Mouse (Mus musculus) neural tube, embryonic 14.5 days (tissue): ENCODE results near the gene Zfand6. TPM values are rescaled to one million over a fixed set of nuclear protein-coding genes. Genes with fewer than 3 reads are reported as not detected.

ENCODE experiments used
- ATAC-seq: fragments of 200-750 bp; cut with Nextera tagmentation; 2 replicates; pipeline ENCODE4 v1.8.0; 2017; ENCODE audit warnings: low read depth, mild to moderate bottlenecking, moderate TSS enrichment, moderate library complexity
- H3K27ac ChIP-seq: fragments of 300-500 bp; sonication (generic); 2 replicates; pipeline ENCODE4 v1.5.1; 2014; ENCODE audit warnings: low read depth, mild to moderate bottlenecking, control low read depth, low read length, moderate library complexity, mixed read lengths
- H3K27me3 ChIP-seq: fragments of 300-500 bp; sonication (generic); 2 replicates; pipeline ENCODE4 v1.6.1; 2014; ENCODE audit warnings: low read length; ENCODE audit not compliant: control insufficient read depth, insufficient read depth
- H3K36me3 ChIP-seq: fragments of 300-500 bp; sonication (generic); 2 replicates; pipeline ENCODE4 v1.6.1; 2014; ENCODE audit warnings: low read length, mixed read lengths; ENCODE audit not compliant: control insufficient read depth, insufficient read depth
- H3K4me1 ChIP-seq: fragments of 300-500 bp; sonication (generic); 2 replicates; pipeline ENCODE4 v1.6.1; 2014; ENCODE audit warnings: low read length; ENCODE audit not compliant: control insufficient read depth, insufficient read depth
- H3K4me2 ChIP-seq: fragments of 300-500 bp; sonication (generic); 2 replicates; pipeline ENCODE4 v1.6.1; 2014; ENCODE audit warnings: mild to moderate bottlenecking, low read depth, low read length, control low read depth
- H3K4me3 ChIP-seq: fragments of 300-500 bp; sonication (generic); 2 replicates; pipeline ENCODE4 v1.5.1; 2014; ENCODE audit warnings: low read depth, low read length, control low read depth, mixed read lengths
- H3K9ac ChIP-seq: fragments of 300-500 bp; sonication (generic); replicated peaks from 2 replicates; pipeline ENCODE4 v1.6.1; 2014; ENCODE audit warnings: low read depth, mild to moderate bottlenecking, control low read depth, low read length, mixed read lengths
- H3K9me3 ChIP-seq: fragments of 300-500 bp; sonication (generic); 2 replicates; pipeline ENCODE4 v1.6.1; 2016; ENCODE audit warnings: low read length; ENCODE audit not compliant: control insufficient read depth
- WGBS: fragments of 180-500 bp; shearing (Covaris S2); extraction: QIAGEN DNeasy Blood & Tissue Kit; methylation state at CpG from one replicate; pipeline ENCODE4 v1.1.7; 2014; 5-methylcytosine and 5-hydroxymethylcytosine counted together
- polyA plus RNA-seq: library from polyadenylated mRNA; unstranded; fragments of >200 nt; fragmentation: Nextera tagmentation; extraction: Ambion mirVana; gene quantifications from 2 replicates; pipeline ENCODE4 v1.2.1, GENCODE M21; 2014

The Zfand6 gene
- polyA plus RNA-seq, 1 experiment from 2014 or later: 239 TPM

DNA sequence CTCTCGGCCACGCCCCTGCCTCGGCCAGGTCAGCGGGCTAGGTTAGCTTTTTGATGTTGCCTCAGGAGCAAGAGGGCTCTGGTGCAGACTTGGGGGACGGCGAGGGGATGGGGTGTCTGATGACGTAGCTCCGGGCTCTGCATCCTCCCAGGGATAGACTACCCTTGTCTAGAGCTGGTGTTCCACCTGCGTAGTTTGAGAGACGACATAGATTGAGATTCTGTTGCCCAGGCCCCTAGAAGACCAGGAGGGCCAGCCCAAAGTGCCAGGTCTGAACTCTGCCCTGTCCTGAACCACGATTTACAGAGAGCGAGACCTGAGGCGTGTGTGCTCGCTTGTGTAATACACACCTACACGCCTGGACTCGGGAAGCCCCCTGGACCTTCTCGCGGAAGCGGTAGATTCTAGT, 346 bp upstream of the Zfand6 start:
- 5% methylated on average over 19 of the region's 19 CpGs for WGBS
- peak overlapping the region; percentile 78 for H3K4me2 ChIP-seq
- 0 out of 2 replicates have a peak, but pooled peaks cover 2% of the 10 kb centered on the region for H3K4me1 ChIP-seq
- H3K4me3 ChIP-seq: peak overlapping the region; percentile 85
- no peaks in the 10 kb centered on the region; the same call in 1 of the 2 replicates for H3K27me3 ChIP-seq
- peak; percentile 92 for ATAC-seq
- 0 out of 2 replicates have a peak overlapping the region, but pooled peaks have one; percentile 5 for H3K27ac ChIP-seq
- H3K9ac ChIP-seq: peak overlapping the region; percentile 60
- H3K36me3 ChIP-seq: no peaks in the 10 kb centered on the region
- H3K9me3 ChIP-seq: no peaks in the 10 kb centered on the region

DNA sequence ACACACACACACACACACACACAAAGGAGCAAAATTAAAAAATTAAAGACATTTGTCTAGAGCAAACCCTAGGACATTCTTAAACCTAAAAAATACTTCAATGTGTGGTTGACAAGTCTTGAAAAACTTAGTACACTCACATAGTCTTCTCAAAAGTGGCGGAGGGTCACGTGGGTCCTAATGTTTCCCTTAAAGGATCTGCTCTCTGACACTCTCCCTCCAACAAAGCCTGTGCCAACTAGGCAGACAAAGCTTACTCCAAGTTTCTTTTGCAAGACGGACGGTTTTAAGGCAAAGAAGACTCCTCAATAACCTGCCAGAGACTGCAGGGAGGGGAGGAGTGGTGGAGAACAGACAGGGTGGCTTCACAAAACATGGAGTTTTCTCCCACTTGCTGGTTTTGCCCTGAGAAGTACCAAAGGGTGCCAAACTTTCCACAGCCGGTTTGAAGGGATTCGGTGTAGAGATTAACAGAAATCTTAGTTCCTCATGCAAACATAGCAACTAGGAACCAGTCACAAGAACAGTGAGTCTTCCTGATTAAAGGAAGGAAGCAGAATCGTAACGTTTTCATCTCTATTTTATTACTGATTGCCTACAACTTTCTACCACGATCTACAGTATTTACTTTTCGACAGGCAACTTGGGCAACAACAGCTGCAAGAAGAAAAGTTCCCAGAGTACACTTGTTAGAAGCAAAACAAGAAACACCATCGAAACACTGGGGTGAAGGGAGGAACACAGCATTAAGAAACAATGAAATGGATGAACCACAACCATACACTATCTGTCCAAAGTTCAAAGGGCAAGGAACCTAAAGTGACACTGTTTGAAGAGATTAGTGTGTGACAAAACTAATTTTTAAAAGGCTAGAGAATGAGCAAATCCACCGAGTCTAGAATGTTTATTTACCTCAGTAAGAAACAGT, 1.8 kb downstream of the Zfand6 start:
- Histone ChIP-seq H3K9ac (no peak overlapping the region), H3K9me3 (no peaks in the 10 kb centered on the region), H3K27ac (no peak overlapping the region), H3K27me3 (no peaks in the 10 kb centered on the region; the same call in 1 of the 2 replicates), H3K4me3 (no peak overlapping the region), H3K36me3 (no peaks in the 10 kb centered on the region), H3K4me1 (0 out of 2 replicates have a peak, but pooled peaks cover 2% of the 10 kb centered on the region), H3K4me2 (no peak overlapping the region)
- no peak for ATAC-seq
- WGBS: 71% methylated on average over 12 of the region's 12 CpGs

DNA sequence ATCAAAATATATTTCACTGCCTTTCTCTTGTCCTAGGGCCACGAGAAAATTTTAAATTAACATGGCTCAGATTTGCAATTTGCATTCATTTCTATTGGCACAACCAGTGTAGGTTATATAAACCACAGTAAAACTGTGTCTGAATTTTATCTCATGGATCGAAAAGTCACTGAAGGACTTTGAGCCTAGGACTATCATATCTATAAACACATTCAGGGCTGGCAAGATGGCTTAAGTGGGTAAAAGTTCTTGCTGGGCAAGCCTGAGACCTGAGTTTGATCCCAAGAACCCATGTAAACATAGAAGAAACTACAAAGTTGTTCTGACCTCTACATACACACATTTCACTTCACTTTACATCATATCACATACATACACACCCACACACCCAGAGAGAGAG, 3.4 kb downstream of the Zfand6 start:
- H3K9ac ChIP-seq: no peak overlapping the region
- 0 out of 2 replicates have a peak, but pooled peaks cover 2% of the 10 kb centered on the region for H3K4me1 ChIP-seq
- H3K27me3 ChIP-seq: no peaks in the 10 kb centered on the region; the same call in 1 of the 2 replicates
- no peaks in the 10 kb centered on the region for H3K36me3 ChIP-seq
- no peak for ATAC-seq
- H3K9me3 ChIP-seq: no peaks in the 10 kb centered on the region
- no peak overlapping the region for H3K27ac ChIP-seq
- 94% methylated on average over 2 of the region's 2 CpGs for WGBS
- H3K4me2 ChIP-seq: no peak overlapping the region
- H3K4me3 ChIP-seq: no peak overlapping the region

DNA sequence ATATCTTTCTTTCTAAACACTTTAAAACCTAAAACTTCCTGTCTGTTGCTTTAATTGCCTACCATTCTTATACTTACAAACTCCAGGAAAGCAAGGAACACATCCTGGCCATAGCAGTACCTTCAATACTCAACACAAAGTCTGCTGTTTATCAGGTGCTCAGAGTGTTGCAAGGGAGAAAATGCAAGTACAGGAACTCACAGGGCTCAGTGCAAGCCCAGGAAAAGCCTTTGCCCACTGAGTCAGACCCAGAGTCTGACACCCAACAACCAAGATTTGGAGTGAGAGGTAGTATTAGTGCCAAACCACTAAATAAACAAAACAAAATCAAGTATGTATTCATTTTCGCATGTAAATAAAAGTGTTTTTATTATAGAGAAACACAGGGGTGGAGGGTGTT, 5.1 kb downstream of the Zfand6 start:
- peaks cover 6% of the 10 kb centered on the region; the same call in 1 of the 2 replicates for H3K4me1 ChIP-seq
- no peak for ATAC-seq
- 100% methylated on average over 1 of the region's 1 CpGs for WGBS

DNA sequence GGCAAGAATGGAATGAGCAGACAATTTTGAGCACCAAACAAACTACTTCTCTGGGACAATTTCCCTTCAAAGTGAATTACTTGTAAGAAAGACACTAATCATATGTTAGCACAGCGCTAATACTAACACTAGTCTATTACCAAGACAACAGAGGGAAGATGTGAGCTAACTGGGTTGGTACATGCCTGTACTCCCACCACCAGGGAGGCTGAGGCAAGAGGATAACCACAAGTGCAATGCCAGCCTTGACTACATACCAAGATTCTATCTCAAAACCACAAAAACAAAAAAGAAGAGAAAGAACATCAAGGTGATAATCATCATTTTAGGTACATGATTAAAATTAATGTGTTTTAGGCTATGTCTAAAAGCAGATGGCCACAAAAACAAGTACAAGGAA, 8.2 kb downstream of the Zfand6 start:
- H3K4me3 ChIP-seq: no peak overlapping the region
- H3K36me3 ChIP-seq: no peaks in the 10 kb centered on the region
- no peaks in the 10 kb centered on the region for H3K27me3 ChIP-seq
- 85% methylated on average over 1 of the region's 1 CpGs for WGBS
- peaks cover 8% of the 10 kb centered on the region for H3K4me1 ChIP-seq
- H3K27ac ChIP-seq: no peak overlapping the region
- no peak overlapping the region for H3K4me2 ChIP-seq
- H3K9me3 ChIP-seq: no peaks in the 10 kb centered on the region
- no peak overlapping the region for H3K9ac ChIP-seq
- no peak for ATAC-seq

More for the DNA sequence above, 5.1 kb downstream of the Zfand6 start:
- no peak overlapping the region for H3K27ac ChIP-seq
- no peak overlapping the region for H3K9ac ChIP-seq
- no peaks in the 10 kb centered on the region for H3K36me3 ChIP-seq
- H3K27me3 ChIP-seq: no peaks in the 10 kb centered on the region; the same call in 1 of the 2 replicates
- H3K4me2 ChIP-seq: no peak overlapping the region
- H3K9me3 ChIP-seq: no peaks in the 10 kb centered on the region
- H3K4me3 ChIP-seq: no peak overlapping the region

DNA sequence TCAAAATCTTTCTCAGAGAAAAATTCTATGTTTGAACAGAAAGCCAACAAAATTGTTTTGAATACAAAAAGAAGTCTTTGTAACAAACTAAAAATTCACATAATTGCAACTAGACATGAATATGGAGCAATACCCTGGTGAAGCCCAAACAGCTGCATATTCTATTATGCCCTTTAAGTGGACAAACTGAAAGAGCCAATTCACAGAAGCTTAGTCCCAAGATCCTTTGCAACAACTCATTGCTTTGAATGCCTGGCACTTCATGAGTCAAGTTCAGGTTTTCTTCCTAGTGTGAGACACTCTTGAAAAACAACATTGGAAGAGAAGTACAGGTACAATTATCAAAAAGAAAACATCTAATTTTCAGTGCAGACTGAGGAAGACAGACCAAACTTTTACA, 8.8 kb downstream of the Zfand6 start:
- Histone ChIP-seq H3K4me3 (no peak overlapping the region), H3K4me1 (peaks cover 8% of the 10 kb centered on the region), H3K9me3 (no peaks in the 10 kb centered on the region), H3K9ac (no peak overlapping the region), H3K4me2 (no peak overlapping the region), H3K27ac (no peak overlapping the region), H3K36me3 (no peaks in the 10 kb centered on the region), H3K27me3 (no peaks in the 10 kb centered on the region)
- ATAC-seq: no peak

DNA sequence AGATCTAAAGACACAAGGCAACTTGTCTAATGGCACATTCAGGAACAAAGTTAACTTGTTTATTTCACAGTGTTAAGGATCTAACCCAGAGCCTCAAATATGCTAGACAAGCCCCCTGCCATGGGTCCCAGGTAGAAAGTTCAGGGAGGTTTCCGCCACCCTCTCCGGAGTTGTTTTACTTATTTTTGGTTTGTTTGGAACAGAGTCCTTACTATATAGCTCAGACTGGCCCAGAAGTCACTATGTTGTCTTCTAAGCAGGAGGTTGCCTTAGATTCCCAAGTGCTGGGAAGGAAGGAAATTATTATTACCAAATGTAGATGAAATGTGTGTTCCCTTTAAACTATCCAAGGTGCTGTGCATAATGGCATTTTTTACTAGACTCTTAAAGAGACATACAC, 9.7 kb downstream of the Zfand6 start:
- Histone ChIP-seq H3K9me3 (no peaks in the 10 kb centered on the region), H3K4me3 (peak overlapping the region; percentile 54; the same call in 1 of the 2 replicates), H3K27ac (no peak overlapping the region), H3K4me1 (peaks cover 8% of the 10 kb centered on the region), H3K4me2 (peak overlapping the region; percentile 43), H3K36me3 (no peaks in the 10 kb centered on the region), H3K27me3 (no peaks in the 10 kb centered on the region), H3K9ac (no peak overlapping the region)
- 64% methylated on average over 2 of the region's 2 CpGs for WGBS
- ATAC-seq: no peak

DNA sequence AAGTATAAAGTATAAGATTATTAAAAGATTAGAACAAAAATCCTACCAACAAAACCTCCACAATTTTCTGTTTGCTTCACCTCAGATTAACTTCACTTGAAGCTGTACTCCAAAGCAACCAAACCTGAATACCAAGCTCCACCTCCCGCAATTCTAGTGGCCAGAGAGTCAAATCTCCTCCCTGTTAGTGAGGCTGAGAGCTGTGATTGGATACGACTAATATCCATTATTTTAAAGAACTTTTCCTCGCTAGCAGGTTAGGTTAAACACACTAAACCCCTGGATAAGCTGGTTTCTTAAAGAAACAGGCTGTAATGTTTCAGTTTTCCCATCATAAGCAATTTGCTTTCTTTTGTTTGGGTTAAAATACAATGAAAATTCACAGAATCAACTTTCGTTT, 10.5 kb downstream of the Zfand6 start:
- WGBS: 4% methylated on average over 4 of the region's 4 CpGs
- Histone ChIP-seq H3K36me3 (no peaks in the 10 kb centered on the region), H3K27ac (no peak overlapping the region), H3K4me3 (peak overlapping the region; percentile 54), H3K27me3 (no peaks in the 10 kb centered on the region), H3K9me3 (no peaks in the 10 kb centered on the region), H3K9ac (peak overlapping the region; percentile 43; the same call in 1 of the 2 replicates), H3K4me2 (peak overlapping the region; percentile 43), H3K4me1 (peaks cover 8% of the 10 kb centered on the region)
- ATAC-seq: peak; percentile 99

DNA sequence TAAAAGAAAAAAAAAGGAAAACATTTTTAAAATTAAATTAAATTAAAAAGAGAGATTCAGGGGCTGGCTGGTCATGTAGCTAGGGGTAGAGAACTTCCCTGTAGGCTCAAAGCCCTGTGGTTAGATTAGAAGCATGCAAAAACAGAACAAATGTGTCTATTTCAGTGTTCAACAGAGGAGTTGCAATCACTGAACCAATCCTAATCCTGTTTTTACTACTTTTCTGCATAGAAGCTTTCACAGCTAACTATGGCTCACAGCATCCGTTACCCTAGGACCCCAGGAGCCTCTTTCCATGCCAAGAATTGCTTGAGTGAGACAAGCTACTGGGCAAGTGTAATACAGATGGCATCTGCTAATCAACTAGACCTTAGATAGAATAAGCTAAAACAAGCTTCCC, 16.7 kb downstream of the Zfand6 start:
- no peak overlapping the region for H3K4me2 ChIP-seq
- no peak for ATAC-seq
- 58% methylated on average over 1 of the region's 1 CpGs for WGBS

More for the DNA sequence above, 16.7 kb downstream of the Zfand6 start:
- H3K4me1 ChIP-seq: peaks cover 3% of the 10 kb centered on the region; the same call in 1 of the 2 replicates
- H3K27ac ChIP-seq: no peak overlapping the region
- no peak overlapping the region for H3K9ac ChIP-seq
- H3K36me3 ChIP-seq: no peaks in the 10 kb centered on the region
- no peaks in the 10 kb centered on the region for H3K27me3 ChIP-seq
- no peak overlapping the region for H3K4me3 ChIP-seq
- no peaks in the 10 kb centered on the region for H3K9me3 ChIP-seq
